Mouse (Mus musculus) Patski (cell line): ENCODE results near the gene Robo2. TPM values are rescaled to one million over a fixed set of nuclear protein-coding genes. Genes with fewer than 3 reads are reported as not detected.
A peak's percentile ranks its signal among the peaks of the same experiment; 100 is the strongest.

ENCODE experiments used
- ATAC-seq: fragments of 100-300 bp; one replicate; pipeline ENCODE4 v1.8.0; 2021
- CTCF ChIA-PET: fragments of 350-600 bp; sonication (Branson Sonifier 250); formaldehyde crosslinking; loops from one replicate; lab custom pipeline; 2022; ENCODE audit warnings: inconsistent platforms; lab: Charles Lee
- POLR2A ChIA-PET: fragments of 350-600 bp; sonication (Branson Sonifier 250); formaldehyde crosslinking; loops from one replicate; lab custom pipeline; 2022; ENCODE audit warnings: antibody characterized with exemption, inconsistent platforms; lab: Charles Lee
- DNase-seq: peaks from one replicate; pipeline ENCODE4 v3.0.0-alpha.2; 2011; ENCODE audit warnings: low read depth, low spot score
- H3K27me3 ChIP-seq: fragments of 371-371 bp; one replicate; pipeline ENCODE4 v1.5.1; 2021
- CTCF ChIP-seq: fragments of 100-300 bp; IDR thresholded peaks from one replicate; pipeline ENCODE4 v1.5.1; 2021
- in situ Hi-C: fragments of 300-500 bp; cut with MboI; formaldehyde crosslinking; loops from 3 replicates; pipeline ENCODE4 v1.11.1; 2018; ENCODE audit warnings: low pct_unique_long_range_greater_than_20kb, mixed read lengths
- polyA plus RNA-seq: library from polyadenylated mRNA; unstranded; gene quantifications from one replicate; pipeline ENCODE4 v1.2.3, GENCODE M21; 2021

Robo2 gene
- polyA plus RNA-seq, 1 experiment from 2014 or later, result 0.01 TPM

DNA sequence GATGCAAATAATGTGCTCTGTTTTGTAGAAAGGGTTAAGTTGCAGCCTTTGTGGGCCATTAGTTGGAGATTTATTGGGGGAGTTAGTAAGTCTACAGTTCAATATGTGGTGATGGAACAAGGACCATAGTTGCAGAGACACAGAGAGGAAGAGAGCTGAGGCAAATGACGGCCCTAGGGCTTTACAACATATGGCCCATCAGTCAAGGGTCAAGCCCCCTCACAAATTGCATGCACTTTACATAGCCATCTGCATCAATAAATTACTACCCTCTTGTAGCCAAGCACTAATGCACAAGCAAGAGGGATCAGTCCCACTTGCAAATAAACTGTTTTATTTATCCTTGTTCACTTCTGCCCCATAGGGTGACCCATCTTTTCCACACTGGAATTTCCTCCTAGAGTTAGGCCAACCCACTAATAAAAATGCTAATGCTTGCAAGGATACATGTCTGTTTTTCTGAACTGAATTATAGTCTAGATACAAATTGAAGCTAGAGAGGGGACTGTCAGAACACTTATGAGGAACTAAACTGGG lies 194.7 kb downstream of the Robo2 start:
- TF ChIP-seq CTCF, result no peak
- CTCF ChIA-PET, result no interaction called here
- ATAC-seq (no peak), DNase-seq (no peak)
- in situ Hi-C loops, result no loop called here
- POLR2A ChIA-PET, result no interaction called here
- H3K27me3 ChIP-seq, result peaks cover 1% of the 10 kb centered on the region

DNA sequence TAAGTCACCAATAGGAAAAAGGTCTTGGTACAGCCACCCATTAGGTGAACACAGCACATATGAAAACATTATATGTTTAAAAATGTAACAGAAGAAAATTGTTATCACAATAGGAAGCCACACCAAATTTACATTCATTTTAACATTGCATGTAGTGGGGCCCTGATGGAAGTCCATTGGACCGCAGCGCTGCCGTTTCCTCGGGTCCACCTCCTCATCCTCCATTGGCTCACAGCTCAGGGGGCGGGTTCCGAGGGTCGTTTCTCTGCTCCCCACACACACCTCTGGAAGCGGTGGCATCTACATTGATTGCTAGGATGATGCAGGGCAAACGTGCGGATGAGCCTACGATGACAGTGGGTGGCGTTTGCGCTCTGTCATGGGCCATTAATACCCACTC lies 195.8 kb downstream of the Robo2 start:
- peak; percentile 4 for DNase-seq
- no peak for ATAC-seq
- no peaks in the 10 kb centered on the region for H3K27me3 ChIP-seq
- ChIA-PET CTCF (no interaction called here), POLR2A (no interaction called here)
- in situ Hi-C loops, result no loop called here
- TF ChIP-seq CTCF, result no peak

DNA sequence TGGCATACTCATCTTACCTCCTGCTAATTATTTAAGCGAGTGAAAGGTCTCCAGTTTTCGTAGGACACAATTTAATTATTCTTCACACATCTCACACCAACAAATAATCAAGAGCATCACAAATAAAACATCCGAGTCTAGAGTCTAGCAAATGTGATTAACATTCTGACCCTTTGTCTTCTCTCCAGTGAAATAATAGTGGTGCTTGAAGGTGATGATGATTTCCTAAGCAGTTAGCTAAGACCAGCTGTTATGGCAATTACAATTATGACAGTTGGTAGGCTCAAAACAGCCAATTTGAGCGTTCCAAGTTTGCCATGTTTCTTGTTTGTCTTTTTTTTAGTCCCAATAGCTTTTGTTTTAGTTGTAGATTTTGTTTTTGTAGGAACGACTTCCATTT lies 210.9 kb downstream of the Robo2 start:
- DNase-seq (no peak), ATAC-seq (no peak)
- in situ Hi-C loops, result no loop called here
- TF ChIP-seq CTCF, result no peak
- no peaks in the 10 kb centered on the region for H3K27me3 ChIP-seq
- ChIA-PET POLR2A (no interaction called here), CTCF (no interaction called here)

DNA sequence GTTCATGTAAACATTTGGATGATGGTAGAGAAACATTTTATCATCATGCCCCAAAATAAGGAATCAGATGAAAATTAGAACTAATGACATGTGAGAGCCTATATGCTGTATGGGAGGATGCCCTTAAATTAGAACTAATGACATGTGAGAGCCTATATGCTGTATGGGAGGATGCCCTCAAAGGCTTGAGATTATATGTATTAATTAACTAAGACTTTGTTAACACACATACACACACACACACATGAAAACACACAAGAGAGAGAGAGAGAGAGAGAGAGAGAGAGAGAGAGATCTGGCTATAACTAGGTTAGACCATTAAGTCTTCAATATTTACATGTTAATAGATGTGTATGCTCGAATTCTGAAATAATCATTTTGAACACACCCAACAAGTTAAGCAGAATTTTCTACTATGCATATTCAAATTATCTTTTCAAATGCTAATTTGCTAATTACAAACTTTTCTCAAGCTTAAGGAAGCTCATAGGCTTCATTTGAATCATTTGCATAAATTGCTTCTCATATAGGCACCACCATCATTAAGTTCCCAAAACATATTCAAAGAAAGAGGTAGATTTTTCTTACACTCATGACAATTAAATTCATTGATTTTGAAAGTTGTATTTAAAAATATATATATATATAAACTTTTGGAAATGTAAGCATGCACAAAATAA lies 211.5 kb downstream of the Robo2 start:
- no peak for TF ChIP-seq CTCF
- ATAC-seq, result no peak
- no peak for DNase-seq
- in situ Hi-C loops, result no loop called here
- CTCF ChIA-PET, result no interaction called here
- POLR2A ChIA-PET, result no interaction called here
- H3K27me3 ChIP-seq, result no peaks in the 10 kb centered on the region

DNA sequence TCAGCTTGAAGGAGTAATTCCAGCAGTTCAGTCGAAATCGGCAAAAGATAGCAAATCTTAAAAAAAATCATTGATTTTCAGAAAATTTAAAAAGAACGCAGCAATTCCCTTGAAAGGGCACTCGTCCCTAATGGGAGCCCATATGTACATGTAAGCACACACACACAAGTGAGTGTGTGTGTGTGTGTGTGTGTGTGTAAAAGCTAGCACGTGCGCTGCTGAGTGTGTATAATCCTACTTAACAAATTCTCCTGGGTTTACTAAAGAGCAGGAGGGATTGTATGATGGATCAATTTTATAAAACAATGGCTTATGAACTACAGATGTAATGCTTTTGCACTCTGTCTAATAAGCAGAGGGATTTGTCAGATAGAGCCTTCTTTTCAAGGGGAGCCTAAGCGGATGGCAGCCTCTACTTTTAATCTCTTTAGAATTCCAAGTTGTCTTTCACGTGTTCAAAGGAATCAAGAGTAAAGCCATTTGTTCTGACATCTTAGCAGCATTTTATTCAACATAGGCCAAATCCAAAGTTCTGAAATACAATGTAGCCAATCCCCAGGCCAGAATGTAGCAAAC lies 218.6 kb downstream of the Robo2 start:
- POLR2A ChIA-PET, result no interaction called here
- no peak for DNase-seq
- no peak for ATAC-seq
- in situ Hi-C loops, result no loop called here
- no peak for TF ChIP-seq CTCF
- H3K27me3 ChIP-seq, result no peaks in the 10 kb centered on the region
- CTCF ChIA-PET, result no interaction called here

DNA sequence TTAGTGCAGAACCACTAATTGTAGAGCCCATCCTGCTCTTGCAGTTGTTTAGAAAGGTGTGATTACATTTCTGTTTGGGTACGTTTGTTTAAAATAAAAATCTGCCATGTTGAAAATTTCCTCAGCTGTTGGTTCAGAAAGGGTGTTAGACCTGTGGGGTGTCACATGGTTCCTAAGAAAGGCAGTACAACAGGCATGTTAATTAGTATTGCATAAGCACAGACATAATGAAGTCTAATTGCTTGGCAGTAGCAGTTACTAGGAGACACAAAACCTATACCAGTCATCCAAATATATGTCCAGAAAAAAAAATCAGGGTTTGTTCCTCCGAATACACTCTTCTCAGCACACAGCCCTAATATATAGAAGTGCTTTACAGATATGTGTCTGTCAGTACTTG lies 220.0 kb downstream of the Robo2 start:
- ATAC-seq (no peak), DNase-seq (no peak)
- POLR2A ChIA-PET, result no interaction called here

DNA sequence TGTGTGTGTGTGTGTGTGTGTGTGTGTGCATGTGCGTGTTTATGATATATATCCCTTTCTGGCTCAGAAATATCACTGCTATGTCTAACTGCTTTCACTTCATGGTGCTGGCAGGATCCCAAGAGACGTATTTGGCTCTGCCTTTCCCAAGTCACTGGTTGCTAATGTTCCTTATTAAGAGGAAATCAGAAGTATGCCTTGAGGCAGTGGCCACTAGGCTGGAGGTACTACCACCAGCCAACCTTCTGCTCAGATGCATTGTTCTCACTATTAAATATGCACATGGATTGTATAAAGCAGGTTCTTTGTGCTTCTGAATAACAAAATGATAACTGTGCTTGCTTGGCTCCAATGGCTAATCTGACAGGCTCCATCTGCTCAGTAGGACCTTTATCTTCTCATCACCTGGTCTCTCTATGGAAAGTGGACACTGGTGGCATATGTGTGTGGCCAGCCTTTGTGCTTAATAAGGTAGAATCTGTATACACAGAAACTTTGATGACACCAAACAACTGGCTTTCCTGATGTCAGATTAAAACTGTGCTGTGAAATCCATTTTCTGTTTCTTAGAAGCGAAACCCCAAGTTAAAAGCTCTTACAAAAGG lies 229.0 kb downstream of the Robo2 start:
- no peaks in the 10 kb centered on the region for H3K27me3 ChIP-seq
- no peak for TF ChIP-seq CTCF
- no peak for ATAC-seq
- ChIA-PET CTCF (no interaction called here), POLR2A (no interaction called here)
- DNase-seq, result no peak
- in situ Hi-C loops, result no loop called here

More for the DNA sequence above, 220.0 kb downstream of the Robo2 start:
- in situ Hi-C loops, result no loop called here
- H3K27me3 ChIP-seq, result no peaks in the 10 kb centered on the region
- no peak for TF ChIP-seq CTCF
- CTCF ChIA-PET, result no interaction called here

DNA sequence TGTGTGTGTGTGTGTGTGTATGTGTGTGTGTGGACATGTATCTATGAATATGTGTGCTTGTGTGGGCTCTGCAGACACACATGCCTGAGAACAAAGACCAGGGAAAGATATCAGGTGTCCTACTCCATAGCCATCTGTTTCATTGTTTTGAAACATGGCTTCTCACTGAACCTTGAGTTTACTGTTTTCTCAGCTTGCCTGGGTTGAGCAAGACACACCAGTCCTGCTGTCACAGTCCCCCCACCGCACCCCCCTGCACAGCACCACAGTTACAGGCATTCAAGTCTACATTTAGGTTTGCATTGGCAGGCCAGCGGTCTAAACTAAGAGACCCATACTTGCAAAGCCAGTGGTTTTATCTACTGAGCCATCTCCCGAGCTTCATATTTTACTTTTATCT lies 239.0 kb downstream of the Robo2 start:
- TF ChIP-seq CTCF, result no peak
- DNase-seq, result no peak
- no peak for ATAC-seq
- in situ Hi-C loops, result no loop called here
- POLR2A ChIA-PET, result no interaction called here
- H3K27me3 ChIP-seq, result no peaks in the 10 kb centered on the region
- CTCF ChIA-PET, result no interaction called here

DNA sequence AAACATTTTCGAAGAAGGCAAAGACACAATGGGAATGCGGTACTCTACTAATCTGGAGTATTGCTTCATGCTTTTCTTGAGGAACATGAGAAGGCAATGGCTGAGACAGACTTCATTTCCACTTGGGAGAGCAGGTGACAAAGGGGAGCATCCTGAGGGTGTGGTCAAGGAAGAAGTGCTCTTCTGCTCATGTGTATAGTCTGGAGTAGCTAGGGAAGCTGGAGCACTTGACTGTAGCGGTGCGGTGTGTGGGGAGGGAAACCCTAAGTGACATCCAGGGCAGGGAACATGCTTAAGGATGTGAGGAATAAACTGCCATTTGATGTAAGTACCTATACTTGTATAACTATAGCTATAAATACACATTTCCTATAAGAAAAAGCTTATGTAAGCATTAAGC lies 242.0 kb downstream of the Robo2 start:
- H3K27me3 ChIP-seq, result no peaks in the 10 kb centered on the region
- CTCF ChIA-PET, result interaction anchor here (0.7 kb wide), 1 partner anchor 1257 kb away, joined by 3 read pairs; no protein-coding TSS in a partner anchor
- POLR2A ChIA-PET, result no interaction called here
- in situ Hi-C loops, result no loop called here
- no peak for ATAC-seq
- no peak for DNase-seq
- TF ChIP-seq CTCF, result no peak

DNA sequence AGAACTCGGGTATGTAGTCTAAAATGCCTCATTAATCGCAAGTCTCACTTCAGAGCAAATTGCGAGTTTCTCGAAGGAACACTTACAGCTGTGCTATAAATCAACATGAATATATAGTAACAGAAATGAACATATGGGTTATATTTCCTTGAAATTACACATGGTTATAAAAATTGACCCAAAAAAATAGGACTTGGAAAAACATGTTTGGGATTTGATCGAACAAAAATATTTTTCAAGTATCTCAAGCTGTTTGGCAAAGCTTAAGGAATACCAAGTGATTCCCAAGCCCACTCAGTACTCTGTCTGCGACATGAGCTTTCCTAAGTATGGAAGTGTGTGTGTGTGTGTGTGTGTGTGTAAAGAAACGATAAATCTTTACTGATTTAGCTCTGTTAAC lies 242.5 kb downstream of the Robo2 start:
- ChIA-PET POLR2A (no interaction called here), CTCF (no interaction called here)
- no peak for DNase-seq
- no peak for TF ChIP-seq CTCF
- no peaks in the 10 kb centered on the region for H3K27me3 ChIP-seq
- ATAC-seq, result no peak
- in situ Hi-C loops, result no loop called here

DNA sequence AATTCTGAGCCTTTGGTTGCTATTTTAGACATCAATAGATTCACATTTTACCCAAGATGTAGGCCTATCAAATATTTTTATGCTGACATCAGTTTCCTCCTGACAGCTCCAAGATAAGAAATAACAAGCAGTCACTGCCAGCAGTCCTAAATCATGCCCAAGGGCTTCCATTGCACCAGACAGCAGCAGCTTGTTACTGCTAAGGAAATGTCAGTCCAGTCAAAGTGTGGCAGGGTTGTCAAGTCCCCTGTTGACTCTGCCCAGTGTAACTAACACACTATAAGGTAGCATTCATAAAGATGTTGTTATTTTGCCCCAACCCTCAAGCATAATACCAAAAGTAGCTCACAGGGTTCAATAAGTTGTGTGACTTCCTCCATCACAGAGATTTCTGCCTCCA lies 243.8 kb downstream of the Robo2 start:
- CTCF ChIA-PET, result no interaction called here
- ATAC-seq, result no peak
- in situ Hi-C loops, result no loop called here
- POLR2A ChIA-PET, result no interaction called here
- DNase-seq, result no peak
- no peak for TF ChIP-seq CTCF
- H3K27me3 ChIP-seq, result no peaks in the 10 kb centered on the region
